Mouse (Mus musculus): ENCODE data around the gene Srrt.

Gene Srrt

DNA sequence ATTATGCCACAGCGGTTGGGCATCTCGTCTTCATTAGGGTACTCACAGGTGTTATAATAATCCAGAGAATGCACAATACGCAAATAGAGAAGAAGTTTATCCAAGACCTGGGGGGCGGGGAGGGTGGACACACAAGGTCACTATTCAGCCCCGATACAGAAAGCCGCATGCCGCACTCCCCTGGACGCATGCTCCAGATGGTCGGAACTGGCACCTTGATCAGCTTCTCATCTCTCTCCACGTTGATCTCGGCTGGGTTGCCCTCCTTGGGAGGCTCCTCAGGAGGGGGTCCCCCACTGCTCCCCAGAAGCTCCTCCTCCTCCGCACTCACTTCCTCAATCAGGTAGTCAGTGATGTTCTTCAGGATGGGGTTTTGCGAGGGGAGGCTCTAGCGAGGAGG is 10.3 kb downstream of the Srrt start:
- DNase-seq (ENCODE audit: low read depth, low spot score): no peak

DNA sequence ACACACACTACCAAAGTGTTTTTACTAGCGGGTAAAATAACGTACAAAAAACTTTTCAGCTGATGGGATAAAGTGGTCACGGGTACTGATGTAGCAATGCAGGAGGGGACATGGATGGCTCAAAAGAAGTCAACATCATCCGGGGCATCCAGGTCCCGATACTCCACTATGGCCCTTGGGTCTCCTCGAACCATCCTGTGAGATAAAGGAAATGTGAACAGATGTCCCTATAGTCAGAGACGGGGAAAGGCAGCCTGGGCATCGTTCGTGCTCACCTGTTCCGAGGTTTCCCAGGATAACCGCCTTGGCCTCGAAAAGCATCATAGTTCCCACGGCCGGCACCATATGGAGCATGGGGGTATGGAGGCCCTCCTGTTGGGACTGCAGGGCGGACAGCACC is 11.8 kb downstream of the Srrt start:
- DNase-seq (ENCODE audit: low read depth, low spot score): no peak

DNA sequence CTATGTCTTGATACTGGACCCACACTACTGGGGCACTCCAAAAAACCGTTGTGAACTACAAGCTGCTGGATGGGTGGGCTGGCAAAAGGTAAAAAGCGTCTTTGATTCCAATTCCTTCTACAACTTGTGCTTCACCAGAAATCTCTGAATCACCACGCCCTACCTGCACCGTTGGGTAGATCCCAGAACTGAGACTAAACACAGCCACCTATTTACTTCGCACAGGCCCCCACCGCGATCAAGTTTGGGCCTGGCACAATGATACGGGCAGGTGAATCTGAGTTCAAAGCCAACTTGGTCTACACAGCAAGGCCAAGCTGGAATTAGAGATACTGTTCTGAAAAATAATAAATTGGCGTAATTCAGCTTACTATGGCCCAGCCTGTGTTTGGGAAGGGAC is 12.2 kb downstream of the Srrt start:
- no peak for DNase-seq (ENCODE audit: low read depth, low spot score)

DNA sequence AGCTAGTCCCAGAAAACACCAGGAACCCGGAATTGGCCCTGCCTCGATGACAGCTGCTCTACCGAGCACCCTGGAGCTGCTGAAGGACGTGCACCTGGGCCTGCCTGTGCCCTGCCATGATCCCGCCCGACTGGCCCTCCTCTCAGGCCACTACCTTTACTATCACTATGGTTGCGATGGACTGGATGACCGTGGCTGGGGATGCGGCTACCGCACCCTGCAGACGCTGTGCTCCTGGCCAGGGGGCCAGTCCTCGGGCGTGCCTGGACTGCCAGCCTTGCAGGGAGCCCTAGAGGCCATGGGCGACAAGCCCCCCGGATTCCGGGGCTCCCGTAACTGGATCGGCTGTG is 12.8 kb downstream of the Srrt start:
- DNase-seq (ENCODE audit: low read depth, low spot score): no peak

DNA sequence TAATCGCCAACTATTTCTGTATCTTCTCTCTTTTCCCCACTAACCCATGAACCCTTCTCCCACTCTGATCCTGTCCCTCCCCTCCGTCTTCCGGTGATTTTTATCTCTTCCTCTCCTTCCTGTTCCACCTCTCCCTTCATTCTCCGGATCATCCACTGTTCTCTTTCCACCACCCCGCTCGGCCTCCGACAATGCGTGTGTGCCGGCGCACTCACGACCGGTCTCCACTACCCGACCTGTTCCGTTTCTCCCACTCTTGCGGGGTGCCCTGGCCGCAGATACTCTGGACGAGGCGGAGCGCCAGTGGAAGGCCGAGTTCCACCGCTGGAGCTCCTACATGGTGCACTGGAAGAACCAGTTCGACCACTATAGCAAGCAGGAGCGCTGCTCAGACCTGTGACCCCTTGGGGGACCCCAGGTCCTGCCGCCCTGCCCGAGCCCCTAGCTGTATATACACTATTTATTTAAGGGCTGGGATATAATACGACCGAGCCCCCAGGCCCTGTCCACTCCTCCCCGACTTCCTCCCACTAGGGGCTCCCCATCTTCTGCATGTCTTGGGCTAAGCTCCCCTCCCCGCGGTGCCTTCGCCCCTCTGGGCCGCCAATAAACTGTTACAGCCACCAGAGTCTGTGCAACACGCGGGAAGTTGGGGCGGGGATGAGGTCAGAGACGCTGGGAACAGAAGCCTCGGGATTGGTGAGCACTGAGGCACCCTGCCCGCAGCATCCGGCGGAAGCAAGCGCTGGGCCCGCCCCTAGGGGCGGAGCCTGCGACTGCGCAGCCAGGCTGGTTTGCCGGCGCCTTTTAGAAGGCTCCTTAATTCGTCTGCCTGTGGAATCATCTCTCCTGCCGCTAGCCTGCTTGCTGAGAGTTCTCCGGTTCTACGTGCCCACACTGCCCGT is 13.4 kb downstream of the Srrt start, which contains the start of gene Ufsp1:
Ufsp1 (plus strand) TSS at position 791 of the 905 bp plus-strand sequence.
- peak; percentile 97 for DNase-seq (ENCODE audit: low read depth, low spot score)

DNA sequence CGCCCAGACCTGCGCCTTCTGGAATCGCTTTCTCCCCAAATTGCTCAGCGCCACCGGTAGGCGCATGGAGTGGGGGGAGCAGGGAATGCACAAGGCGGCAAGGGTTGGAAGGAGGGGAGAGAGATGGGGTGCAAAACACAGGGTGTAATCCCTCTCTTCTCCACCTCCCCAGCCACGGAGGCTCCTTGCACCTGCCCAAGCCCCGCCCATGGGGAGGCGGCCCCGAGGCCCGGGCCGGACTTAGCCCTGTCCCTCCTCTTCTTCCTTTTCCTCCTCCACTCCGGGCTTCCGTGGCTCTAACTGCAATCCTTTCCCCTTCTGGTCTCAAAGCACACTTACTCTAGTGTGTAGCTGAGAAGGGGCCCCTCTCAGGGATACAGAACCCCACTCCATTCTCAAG is 14.2 kb downstream of the Srrt start:
- peak; percentile 85 for DNase-seq (ENCODE audit: low read depth, low spot score)

DNA sequence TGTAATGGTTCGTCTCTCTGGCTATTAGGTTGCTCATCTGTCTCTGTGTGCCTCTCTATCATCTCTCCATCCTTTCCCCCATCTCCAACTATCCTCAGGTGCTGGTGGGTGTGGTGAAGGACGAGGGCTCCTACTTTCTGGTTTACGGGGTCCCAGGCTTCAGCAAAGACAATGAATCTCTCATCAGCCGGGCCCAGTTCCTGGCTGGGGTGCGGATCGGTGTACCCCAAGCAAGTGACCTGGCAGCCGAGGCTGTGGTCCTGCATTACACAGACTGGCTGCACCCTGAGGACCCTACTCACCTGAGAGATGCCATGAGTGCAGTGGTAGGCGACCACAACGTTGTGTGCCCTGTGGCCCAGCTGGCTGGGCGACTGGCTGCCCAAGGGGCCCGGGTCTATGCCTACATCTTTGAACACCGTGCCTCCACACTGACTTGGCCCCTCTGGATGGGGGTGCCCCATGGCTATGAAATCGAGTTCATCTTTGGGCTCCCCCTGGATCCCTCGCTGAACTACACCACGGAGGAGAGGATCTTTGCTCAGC is 16.0 kb downstream of the Srrt start:
- no peak for DNase-seq (ENCODE audit: low read depth, low spot score)

DNA sequence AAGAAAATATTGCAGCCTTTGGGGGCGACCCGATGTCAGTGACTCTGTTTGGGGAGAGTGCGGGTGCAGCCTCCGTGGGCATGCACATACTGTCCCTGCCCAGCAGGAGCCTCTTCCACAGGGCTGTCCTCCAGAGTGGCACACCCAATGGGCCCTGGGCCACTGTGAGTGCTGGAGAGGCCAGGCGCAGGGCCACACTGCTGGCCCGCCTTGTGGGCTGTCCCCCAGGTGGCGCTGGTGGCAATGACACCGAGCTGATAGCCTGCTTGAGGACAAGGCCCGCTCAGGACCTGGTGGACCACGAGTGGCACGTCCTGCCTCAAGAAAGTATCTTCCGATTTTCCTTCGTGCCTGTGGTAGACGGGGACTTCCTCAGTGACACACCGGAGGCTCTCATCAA is 16.8 kb downstream of the Srrt start:
- DNase-seq (ENCODE audit: low read depth, low spot score): no peak

DNA sequence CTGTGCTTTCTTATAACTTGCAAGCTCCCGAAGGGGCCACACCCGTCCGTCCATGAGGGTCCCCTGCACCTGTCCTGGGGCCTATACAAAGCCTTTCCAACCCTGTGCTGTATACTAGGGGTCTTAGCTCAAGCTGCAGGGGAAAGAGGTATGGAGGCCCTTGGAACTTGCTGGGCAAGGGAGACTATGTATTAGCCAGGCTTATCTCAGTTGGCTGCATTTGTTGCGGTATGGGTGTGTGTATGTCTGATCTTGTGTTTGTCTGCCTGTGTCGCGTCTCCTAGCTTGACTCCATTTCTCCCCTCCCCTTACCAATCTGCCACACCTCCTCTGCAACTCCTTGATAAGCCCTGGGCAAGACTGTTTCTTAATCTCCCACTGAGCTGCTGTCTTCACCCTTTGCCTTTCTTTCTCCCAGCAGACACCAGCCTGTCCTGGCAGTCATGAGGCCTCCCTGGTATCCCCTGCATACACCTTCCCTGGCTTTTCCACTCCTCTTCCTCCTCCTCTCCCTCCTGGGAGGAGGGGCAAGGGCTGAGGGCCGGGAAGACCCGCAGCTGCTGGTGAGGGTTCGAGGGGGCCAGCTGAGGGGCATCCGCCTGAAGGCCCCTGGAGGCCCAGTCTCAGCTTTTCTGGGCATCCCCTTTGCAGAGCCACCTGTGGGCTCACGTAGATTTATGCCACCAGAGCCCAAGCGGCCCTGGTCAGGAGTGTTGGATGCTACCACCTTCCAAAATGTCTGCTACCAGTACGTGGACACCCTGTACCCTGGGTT is 17.7 kb downstream of the Srrt start:
- DNase-seq (ENCODE audit: low read depth, low spot score): no peak

DNA sequence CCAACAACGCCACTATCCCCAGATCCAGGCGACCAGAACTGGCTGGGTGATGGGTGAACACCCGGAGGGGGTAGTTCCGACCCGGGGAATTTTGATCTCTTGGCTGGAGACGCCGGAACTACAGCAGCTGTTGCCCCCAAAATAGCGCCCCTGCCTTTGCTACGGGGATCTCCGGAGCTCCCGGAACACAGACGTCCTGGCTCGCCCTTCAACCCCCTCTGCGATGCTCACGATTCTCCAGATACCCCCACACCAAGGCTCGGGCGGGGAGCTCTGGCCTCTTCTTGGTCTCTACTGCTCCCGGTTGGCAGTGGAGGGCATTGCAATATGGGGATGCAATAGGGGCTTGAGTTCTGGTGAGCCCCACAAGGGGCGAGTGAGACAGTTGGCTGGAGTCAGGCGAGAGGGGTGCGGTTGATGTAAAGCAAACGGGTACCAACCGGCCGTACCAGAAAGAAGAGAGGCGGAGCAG is 18.4 kb downstream of the Srrt start:
- peak; percentile 66 for DNase-seq (ENCODE audit: low read depth, low spot score)

DNA sequence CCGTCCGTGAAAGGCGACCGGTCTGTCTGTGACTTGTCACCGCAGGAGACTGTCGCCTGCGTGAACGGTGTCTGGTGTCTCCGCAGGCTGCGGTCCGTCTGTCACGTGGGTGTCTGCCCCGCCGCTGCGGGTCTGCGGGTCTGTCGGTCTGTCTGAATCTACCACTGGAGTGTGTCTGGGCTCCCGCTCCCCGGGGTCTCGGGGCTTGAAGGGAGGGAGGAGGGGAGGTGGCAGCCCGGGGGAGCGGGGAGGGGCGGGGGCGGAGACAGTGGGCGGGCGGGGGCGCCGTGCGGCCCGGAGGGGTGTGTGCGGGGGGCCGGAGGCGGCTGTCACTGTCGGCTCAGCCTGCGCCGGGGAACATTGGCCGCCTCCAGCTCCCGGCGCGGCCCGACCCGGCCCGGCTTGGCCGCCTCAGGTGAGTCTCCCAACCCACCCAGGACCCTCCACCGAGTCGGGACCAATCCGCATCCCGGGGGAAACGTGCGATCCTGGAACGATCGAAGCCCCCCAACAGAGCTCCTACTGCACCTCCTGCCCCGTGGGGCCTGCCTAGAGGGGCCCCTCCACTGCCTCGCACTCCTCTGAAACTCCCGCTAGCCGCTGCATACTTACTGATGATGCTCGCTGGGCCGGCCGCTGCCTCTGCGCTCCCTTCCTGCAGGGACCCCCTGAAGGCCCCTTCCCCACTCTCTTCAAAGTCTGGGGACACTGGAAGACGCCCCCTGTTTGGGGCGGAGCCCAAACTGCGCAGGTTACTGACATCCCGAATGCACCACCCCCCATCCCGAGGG is 19.3 kb downstream of the Srrt start:
- no peak for DNase-seq (ENCODE audit: low read depth, low spot score)

DNA sequence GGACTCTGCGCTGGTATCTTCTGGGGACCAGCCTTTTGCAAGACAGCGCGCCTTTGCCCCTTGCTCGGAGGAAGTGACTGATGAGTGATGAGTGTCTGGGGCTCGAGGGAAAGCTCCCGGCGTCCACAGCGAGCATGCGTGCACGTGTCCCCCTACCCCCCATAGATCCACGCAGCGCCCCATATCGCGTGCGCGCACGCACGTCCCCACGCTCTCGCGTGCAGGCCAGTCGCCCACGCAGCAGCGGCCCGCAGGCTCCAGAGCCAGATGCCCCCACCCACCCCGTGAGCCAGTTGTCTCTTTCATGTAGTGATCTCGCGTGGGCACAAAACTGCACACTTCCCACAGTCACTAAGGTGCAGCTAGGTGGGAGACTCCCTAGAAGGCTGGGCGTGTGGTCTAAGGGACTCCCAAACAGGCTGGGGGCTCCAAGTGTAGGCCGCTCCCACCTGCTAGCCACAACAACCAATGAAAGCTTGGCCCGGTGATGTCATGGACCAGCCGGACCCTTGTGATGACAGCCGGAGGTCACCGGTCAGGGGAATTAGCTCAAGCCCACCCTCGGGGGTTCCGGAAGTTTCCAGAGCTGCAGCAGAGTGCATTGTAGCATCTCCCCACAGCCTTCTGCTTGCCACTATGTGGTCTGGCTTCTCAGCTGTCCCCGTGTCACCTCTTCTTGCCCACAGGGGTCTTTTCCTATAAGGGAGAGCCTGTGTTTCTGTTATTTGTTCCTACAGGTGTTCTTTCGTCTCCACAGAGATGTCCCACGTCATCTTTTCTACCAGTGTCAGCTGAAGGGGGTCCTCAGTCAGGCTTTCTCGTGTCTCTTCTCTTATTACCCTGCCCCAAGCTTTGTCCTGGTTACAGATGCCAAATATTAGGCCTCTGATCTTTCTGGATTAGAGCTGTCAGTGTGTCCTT is 20.2 kb downstream of the Srrt start, which contains the start of gene Ache:
Ache (plus strand) TSS at position 488 of the 921 bp plus-strand sequence.
- DNase-seq (ENCODE audit: low read depth, low spot score): no peak

DNA sequence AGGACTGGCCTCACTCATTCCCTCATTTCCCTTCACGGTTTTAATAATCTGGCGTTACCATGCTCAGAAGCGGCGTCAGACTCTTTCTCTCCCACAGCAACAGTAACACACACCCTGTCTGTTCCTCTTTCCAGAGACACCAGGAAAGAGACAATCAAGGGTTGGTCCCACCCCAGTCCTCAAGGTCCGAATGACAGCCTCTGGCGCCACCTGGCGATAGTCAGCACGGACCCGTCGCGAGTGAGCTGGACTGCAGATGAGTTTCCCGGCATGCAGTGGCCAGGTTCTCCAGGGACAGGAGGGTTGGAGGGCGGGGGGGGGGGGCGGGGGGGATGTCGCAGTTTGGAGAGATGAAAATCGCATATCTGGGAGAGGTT is 20.8 kb downstream of the Srrt start:
- DNase-seq (ENCODE audit: low read depth, low spot score): peak; percentile 85

DNA sequence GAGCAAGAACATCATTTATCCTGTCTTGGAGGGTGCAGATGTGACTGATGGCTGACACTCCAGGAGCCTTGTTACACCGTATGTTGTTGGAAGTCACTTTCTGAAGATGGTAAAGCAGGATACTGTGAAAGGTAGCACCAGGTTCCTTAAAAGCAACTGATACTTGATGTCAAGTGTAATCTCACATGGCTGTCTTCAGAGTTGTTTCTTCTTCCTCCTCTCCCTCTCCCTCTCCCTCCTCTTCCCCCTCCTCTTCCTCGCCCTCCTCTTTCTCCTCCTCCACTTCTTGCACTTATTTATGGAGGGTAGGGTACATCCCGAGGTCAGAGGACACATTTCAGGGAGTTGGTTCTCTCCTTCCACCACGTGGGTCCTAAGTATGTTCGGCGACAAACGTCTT is 21.5 kb downstream of the Srrt start:
- DNase-seq (ENCODE audit: low read depth, low spot score): no peak

DNA sequence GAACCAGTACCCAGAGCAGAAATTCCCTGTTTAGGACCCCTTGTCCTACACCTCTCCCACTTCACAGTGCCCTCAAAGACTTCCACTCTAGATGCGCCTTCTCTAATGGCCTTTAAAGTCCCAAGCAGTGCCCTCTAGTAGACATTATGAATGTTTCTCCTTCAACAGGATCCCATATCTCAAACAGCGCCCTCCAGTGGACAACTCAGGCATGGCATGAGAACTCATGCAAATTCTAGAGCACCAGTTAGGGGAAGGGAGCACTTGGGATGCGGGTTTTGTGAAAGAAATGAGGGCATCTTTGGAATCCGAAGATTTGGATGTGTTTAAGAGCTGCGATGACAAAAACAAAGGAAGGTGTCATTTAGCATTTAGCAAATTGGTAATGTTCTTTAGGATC is 22.4 kb downstream of the Srrt start:
- peak; percentile 90 for DNase-seq (ENCODE audit: low read depth, low spot score)

DNA sequence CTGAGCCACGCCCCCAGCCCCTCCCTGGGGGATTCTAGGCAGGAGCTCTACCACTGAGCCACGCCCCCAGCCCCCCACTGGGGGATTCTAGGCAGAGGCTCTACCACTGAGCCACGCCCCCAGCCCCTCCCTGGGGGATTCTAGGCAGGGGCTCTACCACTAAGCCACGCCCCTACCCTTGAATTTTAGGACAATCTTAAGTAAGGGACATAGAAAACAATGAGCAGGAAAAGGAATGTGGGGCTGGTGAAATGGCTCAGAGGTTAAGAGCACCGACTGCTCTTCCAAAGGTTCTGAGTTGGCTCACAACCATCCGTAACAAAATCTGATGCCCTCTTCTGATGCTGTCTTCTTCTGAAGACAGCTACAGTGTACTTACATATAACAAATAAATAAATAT is 23.1 kb downstream of the Srrt start:
- peak; percentile 90 for DNase-seq (ENCODE audit: low read depth, low spot score)

DNA sequence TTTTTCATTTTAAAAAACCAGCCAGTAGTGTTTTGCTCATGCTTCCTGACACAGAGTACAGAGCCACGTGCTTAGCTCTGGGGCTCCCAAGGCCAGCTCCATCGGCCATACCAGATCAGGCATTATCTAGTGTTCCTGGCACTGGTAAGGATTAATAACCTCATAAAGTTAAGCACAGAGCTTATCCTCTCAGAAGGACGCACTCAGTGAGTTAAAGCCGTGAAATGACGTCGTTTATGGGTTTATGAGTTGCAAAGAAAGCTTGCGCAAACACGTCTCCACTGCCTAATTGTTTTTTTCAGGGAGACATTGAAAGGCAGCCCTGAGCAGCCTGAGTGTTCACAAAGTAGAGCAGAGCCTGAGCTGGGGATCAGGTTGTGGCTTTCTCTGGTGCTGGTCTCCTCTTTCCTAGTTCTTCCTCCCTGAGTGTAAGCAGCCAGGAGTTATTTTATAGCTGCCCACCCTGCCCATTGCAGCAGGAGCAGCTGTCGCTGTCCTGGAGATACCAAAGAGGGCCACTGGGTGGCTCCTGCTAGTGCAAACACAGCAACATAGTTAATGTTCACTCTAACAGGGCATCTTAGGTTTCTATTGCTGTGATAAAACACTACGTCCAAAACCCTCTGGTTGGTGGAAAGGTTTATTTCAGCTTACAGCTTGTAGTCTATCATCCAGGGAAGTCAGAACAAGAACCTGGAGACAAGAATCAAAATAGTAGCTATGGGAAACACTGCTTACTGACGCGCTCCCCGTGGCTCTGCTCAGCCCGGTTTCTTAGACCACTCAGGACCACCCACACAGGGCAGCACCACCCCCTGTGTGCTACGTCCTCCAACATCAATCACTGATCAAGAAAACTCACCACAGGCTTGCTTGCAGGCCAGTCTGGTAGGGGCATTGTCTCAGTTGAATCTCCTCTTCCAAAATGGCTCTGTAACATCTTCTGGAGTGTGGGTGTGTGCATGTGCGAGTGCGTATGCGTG is 29.8 kb downstream of the Srrt start:
- no peak for DNase-seq (ENCODE audit: low read depth, low spot score)

DNA sequence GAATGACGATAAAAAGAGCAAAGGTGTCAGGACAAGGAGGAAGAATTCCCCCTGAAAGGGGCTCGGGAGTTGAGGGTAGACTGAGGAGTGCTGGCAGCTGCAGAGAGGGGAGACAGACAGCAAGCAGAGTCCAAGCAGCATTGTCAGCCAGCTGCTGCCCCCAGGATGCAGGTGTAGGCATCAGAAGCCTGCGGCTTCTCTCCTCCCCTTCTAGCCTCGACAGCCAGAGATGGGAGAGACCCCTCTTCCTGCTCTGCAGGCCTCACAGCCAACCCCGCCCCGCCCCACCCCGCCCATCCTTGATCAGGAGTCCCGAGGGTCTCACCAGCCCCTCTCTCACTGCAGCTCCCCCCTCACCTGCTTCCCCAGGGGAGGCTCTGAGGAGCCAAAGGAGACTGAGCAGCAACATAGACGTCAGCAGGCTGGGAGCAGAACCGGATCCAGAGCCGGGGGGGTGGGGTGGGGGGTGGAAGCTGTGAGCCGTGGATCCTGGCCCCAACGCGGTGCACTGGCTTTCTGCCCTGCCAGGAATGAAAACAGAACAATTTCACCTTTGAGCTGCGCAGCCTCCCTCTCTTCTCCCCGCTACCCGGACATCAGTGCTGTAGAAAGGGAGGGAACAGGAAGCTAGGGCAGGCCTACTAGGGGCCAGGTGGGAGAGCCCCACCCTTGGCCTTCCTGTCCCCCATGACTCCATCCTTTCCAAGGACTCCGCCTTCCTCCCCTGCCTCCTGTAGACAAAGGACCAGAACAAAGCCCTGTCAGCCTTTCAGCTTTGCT is 39.2 kb downstream of the Srrt start:
- peak; percentile 80 for DNase-seq (ENCODE audit: low read depth, low spot score)

DNA sequence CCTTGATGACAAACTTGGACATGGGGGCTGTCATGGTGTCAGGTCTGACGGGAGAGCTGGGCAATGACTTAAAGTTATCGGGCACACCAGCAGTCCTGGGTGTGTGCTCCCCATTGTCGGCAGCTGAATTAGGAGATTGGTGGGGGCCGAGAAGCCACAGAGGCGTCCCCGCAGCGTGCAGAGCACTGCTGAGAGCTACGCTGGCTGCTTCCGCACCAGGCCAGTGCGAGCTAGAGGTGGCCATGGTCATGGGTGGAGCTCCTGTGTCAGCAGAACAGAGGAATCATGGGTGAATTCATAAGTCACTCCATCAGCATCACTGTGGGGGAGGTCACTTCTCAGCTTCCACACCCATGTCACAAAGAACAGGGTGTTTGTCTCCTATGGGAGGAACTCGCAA is 42.7 kb downstream of the Srrt start:
- DNase-seq (ENCODE audit: low read depth, low spot score): no peak

All from R1 (cell line).